Mouse (Mus musculus): ENCODE results near the gene Sdk2.

Sdk2 gene

DNA sequence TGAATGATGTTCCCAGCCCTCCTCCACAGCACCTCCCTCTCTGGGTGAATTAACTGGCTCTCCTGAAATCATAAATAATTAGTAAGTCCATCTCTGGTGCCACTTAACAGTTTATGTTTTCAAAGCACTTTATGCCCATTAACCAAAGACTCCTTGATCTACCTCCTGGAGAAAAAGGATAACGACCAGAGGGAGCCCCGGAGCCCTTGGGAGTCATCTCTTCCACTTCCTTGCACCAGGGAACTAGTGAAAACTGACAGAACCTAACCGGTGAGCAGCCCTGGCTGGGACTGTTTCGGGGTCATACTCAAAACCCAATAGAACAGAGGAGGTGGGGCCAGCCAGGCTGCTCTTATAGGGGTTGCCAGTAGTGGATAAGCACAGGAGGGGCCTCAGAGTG, 22.5 kb downstream of the Sdk2 start:
- DNase-seq (ENCODE audit: low spot score), result no peak

DNA sequence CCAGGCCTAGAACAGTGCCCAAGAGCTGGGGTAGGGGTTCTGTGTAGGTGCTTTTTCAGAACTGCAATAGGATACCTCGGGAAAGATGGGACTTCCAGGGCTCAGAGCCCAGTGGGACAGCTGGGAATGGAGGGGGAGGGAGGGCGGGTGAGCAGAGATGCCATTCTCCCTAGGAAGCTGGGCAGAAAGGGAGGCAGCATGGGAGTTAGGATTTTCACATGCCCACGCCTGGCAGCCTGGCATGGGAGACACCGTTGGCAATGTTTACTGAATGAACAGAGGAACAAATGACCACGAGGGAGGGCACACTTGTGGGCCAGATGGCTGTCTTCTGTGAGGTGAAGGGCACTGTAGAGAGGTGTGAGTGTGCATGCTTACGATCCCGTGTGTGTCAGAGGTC, 23.3 kb downstream of the Sdk2 start:
- DNase-seq (ENCODE audit: low spot score), result no peak

DNA sequence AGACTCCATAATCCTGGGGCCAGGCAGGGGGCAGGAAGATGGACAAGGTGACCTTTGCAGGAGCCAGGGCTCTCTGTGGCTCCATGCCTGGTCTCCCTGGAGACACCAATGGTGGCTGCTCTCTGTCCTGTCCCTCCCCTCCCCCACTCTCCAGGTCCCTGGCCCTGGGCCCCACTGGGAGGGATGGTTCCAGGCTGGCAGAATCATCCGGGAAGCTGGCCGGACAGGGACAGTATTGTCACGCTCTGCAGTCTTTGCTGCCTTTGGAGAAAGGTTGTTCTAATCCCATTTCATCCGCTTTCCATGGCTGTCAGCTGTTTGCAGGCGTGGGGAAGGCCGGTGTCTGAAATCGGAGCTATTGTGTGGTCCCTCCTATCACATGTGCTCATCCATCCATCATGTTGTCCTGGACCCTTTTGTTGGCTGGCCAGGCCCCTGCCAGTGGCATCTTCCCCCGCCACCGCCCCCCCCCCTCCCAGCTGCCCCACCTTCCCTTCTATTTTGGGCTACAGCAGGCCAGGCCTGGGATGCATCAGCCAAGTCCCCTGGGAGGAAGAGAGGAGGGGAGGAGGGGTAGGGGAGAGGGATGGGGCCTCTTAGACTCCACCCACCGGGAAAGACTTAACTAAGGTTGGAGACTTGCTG, 26.3 kb downstream of the Sdk2 start:
- no peak for DNase-seq (ENCODE audit: low spot score)

DNA sequence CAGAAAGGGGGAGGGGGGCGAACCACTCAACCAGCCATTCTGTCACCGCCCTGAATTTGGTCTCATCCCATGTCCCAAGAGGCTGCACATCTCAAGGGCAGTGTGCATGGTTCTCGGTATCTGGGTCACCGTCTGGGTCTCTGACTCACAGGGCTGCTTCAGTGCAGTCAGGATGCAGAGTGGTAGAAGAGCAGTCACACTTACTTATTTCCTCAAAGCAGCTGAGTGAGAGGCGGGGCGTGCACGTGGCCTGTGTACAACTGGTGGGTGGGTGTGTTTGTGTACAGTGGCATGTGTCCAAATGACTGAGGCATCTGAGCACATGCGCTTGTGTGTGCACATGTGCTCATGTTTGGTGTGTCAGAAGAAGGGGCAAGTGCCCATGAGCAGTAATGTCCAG, 28.8 kb downstream of the Sdk2 start:
- DNase-seq (ENCODE audit: low spot score), result no peak

DNA sequence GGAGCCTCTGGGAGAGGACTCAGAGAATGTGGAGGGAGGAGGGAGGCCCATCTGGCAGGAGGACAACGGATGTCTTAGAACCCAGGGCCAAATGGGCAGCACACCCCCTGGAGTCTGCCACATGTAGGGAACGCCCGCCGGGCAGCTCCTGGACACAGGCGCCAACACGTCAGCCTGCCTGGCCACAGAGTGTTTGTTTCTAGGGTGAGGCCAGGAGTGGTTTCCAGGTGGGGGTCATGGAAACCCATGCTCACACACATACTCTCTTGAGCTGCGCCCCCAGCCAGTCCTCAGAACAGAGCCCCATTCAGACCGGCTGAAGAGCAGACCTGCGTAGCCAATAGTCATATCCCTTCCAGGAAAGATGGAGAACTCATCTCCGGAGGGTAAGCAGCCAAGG, 35.4 kb downstream of the Sdk2 start:
- no peak for DNase-seq (ENCODE audit: low spot score)

DNA sequence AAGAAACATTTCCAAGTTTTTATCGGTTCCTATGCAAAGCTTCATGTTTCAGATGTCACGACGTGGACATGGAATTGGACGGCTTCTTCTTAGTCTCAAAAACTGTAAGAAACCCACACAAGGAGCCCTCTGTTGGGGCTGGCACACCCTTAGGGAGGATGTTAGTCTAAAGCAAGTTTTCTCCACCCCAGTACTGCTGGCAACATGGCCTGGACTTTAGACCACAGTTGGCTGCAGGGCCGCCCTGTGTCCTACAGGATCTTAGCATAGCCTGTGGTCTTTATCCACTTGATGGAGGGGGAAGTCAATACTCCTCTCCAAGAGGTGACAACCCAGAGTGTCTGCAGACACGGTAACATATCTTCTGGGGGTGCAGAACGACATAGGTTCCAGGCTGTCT, 36.6 kb downstream of the Sdk2 start:
- no peak for DNase-seq (ENCODE audit: low spot score)

DNA sequence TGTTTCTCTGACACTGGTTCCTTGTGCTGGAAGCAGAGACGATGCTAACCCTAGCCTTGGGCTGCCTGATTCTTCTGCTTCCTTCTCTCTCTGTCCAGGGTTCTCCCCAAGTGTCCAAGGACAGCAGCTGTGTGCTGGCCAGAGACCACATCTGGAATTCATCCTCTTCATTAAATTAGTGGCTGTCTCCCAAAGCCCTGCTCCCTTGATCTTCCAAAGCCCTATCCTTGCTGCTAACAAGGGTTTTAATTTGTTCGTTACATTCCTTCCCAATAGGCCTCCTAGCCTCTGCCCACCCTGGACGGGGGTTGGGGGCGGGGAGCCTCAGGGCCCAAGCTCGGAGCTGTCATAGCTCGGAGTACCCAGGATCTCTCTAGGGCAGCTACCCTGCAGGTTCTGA, 38.3 kb downstream of the Sdk2 start:
- DNase-seq (ENCODE audit: low spot score), result peak; percentile 47

DNA sequence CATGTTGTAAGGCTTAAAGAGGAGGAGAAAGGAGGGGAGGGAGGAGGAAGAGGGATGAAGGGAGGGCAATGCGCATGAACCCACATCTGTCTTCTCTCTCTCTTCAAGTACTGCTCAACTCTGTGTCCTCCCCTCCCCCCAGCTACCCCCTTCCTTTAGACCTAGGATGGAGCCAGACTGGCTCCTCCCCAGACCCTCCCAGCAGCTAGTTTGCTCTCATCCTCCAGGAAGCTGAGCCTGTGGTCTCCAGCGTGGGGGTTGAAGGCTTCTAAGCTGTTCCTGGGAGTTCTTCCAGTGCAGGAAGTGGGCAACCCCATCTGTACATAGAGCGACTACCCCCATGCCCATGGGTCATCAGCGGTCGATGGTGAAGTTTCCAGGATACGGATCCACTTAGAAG, 38.8 kb downstream of the Sdk2 start:
- DNase-seq (ENCODE audit: low spot score), result no peak

DNA sequence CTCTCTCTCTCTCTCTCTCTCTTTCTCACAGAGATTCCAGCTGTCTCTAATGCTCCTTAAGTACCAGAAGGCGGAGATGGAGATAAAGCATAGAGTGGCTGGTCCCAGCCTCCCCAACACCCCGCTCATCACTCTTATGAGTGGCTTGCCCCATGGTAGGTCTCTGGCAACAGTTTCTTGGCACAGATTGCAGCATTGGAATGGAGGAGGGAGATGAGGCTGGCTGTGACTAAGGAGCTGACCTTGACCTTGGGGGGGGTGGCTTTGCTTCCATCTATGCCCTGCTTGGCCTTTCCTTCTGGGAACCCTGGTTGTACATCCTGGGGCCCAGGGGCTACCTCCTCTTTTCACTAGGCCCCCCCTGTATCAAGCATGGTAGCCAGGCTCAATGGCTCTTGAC, 41.8 kb downstream of the Sdk2 start:
- DNase-seq (ENCODE audit: low spot score), result no peak

DNA sequence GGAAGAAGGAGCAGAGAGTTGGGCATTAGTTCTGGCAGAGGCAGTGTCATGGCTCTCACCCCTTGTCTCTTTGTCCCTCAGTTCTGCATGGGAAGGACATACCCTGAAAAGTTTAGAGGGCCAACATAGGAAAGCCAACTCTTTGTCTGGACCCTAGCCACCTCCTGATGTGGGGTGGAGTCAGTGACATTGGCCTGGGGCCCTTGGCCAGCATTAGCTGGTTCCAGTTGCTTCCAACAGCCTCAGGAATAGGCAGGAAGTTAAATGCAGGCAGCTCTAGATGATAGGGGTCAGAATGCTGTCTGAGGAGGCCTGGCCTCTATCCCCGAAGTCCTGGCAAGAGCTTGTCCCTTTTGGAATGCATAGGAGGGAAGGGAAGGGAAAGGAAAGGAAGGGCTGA, 42.9 kb downstream of the Sdk2 start:
- no peak for DNase-seq (ENCODE audit: low spot score)

DNA sequence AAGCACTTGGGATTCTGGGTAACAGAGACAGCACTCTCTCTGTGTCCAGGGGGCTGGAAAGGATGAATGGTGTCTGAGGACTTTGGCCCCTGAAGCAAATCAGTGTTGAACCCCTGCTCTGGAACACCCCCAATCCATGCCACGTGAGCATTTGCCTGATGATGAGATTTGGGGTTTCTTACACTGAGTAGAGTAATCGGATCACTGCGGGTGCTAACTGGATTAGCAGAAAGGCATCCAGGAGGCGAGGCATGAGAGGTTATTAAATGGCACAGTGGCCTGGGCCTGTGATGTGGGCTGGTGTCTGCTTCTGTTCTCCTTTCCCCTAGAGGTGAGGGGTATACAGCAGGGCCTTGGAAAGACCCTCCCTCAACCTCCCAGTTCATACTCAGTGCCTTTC, 44.7 kb downstream of the Sdk2 start:
- DNase-seq (ENCODE audit: low spot score), result no peak

DNA sequence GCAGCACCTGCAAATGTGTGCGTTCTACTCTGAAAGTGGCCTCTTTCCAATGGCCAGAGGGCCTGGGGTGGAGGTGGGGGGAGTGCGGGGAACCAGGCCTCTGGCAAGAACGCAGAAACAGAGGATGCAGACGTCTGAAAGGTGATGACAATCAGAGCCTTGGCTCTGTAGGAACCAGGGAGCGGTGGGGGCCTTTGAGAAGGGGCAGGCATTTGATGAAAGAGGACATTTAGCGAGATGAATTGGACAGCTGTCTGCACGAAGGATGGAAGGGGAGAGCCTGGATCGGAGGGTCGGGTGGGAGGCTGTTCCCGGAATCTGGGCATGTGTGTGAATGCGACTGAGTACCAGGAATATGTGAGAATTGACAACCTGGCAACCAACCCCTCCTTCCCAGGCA, 47.8 kb downstream of the Sdk2 start:
- no peak for DNase-seq (ENCODE audit: low spot score)

DNA sequence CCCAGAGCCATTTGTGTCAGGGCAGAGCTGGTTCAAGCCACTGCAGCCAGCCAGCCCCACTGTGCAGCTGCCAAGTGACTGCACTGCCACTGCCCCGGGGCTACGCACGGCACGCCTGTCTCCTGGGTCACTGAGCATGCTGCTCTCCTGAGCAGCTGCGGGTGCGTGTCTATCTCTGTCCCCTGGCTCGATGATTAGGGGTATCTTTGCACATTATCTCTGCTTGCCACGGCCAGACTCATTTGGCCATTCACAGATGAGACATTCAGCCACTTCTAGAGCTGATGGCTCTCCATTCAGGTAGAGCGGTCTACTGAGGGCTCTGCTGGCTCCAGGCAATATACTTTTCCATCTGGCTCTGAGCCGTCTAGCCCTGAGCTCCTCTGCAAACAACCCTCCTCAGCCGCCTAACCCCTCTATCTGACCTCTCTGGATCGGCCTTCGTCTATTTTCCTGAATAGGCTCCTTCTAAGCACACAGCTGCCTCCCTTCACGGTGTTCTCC, 49.9 kb downstream of the Sdk2 start:
- DNase-seq (ENCODE audit: low spot score), result no peak

DNA sequence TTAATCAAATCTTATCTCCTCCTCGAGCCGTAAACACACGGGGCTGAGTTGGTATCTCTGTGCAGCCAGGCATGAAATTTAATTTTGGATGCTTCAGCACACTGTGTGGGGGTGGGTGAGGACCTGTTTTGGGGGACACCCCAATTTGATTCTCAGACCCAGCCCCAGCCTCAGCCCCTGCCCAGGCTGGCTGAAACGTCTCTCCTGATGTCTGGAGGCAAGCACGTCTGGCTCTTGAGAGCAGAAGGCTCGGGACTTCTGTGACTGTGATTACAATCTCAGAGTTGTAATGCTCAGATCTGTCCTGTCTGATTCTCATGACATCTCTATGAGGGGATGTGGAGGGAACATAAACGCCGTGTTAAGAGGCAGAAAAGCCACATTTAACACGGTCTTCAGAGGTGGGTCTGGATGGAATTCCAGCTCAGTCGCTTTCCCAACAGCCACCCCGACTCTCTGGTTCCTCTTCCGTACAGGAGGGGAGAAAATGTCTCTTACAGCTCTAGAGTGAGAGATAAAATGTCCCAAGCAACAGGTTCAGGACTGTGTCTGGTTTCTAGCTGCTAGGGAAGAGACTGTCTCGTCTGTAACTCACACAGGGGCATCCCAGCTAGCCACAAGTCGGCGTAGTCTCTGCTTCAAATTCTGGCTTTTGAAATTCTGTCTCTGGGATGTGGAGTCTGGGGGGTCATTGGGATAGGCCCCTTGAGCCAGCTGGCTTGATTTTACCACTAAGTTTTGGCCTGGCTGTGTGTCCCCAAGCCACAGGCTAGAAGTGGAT, 50.5 kb downstream of the Sdk2 start:
- no peak for DNase-seq (ENCODE audit: low spot score)

DNA sequence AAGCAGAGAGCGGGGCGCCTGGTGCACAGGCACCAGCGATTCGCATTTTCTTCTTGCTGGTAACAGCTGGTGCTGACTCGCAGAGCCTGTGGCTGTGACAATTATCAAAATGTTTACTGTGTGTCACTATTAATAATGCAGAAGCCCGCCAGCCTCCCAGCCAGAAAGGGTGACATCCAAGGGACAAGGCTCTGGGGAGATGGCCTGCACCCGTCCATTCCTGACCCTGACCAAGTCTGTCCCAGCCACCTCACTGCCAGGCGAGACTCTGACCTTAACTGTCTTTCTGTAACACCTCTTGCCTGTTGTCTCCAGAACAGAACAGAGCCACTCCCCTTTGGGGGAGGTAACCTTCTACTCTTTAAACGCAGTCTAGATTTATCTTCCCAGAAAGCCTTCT, 55.3 kb downstream of the Sdk2 start:
- no peak for DNase-seq (ENCODE audit: low spot score)

DNA sequence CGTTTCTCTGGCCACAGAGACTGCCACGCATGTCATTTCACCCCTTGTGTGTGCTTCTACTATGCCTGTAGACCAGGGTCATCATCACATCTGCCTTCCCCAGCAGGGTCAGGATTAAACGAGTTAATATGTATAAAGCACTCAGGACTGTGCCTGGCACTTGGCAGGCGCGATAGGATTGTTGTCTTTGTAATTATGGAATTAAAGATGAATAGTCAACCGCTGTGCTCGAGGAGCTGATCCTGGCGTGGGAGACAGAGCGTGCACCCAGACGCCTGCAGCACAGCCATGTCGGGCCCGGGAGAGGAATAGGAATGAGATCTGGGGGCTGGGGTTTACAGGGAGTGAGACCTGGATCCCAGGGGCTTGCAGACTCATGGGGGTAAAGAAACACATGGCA, 61.0 kb downstream of the Sdk2 start:
- no peak for DNase-seq (ENCODE audit: low spot score)

DNA sequence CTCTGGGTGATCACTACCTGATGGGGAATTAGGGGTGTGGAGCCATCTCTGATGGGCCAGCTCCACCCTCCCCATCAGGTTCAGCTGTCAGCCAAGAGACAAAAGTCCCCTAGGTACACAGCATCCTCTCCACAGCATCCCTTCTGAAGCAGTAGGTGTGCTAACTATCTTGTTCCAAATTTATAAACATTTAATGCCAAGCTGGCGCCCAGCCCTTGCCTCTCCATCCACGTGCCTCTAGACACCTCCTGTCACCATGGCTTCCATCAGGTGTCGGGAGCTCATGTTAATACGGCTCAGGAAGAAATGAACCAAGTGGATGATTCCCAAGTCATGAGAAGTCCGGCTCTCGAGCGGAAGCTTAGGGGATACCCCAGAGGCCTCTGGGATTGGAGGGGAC, 62.2 kb downstream of the Sdk2 start:
- no peak for DNase-seq (ENCODE audit: low spot score)

DNA sequence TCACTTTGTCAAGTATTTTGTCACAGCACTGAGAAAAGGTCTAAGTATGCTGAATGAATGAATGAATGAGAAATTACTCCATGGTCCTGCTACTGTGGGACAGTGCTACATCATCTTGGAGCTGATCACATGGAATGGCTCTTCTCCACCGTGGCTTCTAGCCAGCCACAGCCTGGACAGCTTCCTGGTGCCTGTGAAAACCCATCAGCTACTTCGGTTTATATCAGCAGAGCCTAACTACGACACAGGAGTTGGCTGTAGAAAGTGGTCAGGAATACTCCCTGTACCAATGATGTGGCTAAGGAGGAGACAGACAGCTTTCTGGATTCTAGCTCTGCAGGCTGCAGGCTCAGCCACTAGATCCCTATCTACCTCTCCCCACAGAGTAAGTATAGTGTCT, 63.7 kb downstream of the Sdk2 start:
- DNase-seq (ENCODE audit: low spot score), result no peak

DNA sequence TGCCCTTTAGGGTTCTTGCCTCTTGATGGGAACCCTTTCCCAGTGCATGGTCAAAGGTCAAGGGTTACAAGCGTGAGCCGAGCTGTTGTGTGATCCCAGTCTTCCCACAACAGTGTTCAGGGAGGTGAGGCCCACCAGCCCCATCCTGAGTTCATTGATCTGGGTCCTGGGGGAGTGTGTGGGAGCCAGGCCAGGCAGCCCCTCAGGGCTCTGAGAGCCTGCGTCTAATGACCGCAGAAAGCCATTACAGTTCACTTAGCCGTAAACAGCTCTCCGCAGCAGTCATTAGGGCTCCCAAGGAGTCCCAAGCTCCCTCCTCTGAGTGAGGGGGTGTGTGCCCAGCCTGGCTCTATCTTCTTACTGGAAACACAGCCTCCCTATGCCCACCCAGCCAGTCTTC, 66.8 kb downstream of the Sdk2 start:
- no peak for DNase-seq (ENCODE audit: low spot score)

DNA sequence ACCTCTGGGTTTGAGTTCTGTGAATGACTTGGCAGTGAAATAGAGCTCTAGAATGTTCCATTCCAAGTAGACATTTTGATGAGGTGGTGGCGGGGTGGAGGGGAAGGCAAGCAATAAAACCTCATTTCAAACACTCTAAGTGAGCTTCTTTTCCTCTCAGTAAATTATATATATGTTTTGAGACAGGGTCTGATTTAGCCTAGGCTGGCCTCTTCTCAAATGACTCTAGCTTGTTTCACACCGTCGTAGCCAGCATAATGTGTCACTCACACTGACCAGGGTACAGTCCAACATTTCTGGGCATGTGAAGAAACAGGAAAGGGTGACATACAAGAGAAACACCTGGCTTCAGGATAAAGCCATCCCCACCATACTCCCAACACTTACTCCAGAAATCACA, 68.1 kb downstream of the Sdk2 start:
- DNase-seq (ENCODE audit: low spot score), result no peak

DNA sequence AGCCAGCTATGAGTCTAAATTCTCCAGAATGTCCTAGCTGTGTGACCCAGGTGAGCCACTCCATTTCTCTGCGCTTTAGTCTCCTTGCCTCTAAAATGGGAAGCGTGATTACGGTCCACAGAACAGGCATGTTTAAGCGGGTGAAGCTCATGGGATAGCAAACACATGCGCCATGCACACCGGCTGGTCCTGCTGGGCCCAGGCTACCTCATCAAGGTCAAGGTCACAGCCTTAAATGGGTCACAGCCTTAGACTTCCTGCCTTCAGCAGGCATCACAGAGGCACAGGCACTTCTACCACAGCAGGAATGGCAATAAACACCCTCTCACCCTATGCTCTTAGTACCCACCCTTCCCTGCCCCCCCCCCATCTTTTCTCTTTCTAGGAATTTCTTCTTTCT, 72.9 kb downstream of the Sdk2 start:
- no peak for DNase-seq (ENCODE audit: low spot score)

DNA sequence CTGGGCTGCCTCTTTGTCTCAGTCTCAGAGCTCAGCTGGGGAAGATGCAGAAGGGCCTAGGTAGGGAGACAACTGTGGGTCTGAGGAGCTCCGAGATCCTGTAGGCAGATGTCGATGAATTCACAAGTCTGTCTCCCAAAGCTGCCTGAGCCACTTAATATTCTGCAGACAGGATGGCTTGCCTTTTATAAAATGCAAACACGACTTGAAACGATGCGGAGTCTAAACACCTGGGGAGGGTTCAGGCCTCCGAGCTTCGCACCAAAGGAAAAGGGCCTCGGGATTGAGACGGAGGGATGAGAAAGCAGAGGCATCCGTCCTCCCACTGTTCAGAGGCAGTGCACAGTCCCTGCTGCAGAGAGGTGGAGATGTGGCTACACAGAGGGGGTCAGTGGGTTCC, 74.0 kb downstream of the Sdk2 start:
- DNase-seq (ENCODE audit: low spot score), result no peak

DNA sequence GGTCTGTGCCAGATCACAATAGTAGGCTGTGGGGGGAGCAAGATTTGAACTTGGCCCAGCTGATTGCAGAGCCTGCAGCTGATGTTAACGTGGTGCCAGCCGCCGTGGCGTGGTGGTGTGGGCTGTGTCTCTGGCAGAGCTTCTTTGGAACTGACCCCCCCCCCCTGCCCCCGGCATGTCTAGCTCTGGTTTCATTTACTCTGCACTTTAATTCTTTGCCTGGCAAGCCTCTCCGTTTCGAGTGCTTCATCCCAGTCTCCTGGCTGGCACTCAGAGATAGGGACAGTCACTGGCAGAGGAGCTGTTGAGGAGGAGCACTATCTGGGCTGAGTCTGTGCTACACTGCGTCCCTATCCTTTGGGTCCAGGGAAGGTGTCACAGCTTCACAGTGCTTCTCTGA, 75.0 kb downstream of the Sdk2 start:
- no peak for DNase-seq (ENCODE audit: low spot score)

DNA sequence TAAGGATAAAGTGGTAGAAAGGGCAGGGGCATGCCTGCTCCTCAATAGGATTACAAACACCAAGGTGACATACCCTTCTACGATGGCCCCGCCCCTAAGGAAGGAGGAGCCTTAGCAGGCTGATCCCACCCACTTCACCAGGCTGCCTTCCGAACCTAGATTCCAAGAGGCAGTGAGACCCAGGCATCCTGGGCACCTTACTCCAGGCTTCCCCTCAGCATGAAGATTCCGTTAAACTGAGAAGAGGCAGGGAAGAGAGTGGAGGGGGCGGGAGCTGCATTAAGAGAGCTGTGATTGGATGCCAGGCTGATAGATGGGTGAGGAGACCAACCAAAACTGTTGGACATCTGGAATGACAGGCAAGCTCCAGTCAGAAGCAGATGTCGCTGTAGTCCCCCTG, 76.4 kb downstream of the Sdk2 start:
- DNase-seq (ENCODE audit: low spot score), result peak; percentile 64

All from testis, postnatal 10 days (tissue).